Mouse (Mus musculus): Measurements from ENCODE around the gene Itgb6. TPM values are rescaled to one million over a fixed set of nuclear protein-coding genes. Genes with fewer than 3 reads are reported as not detected.

The Itgb6 gene
- total RNA-seq, 2 experiments from 2014 or later = 20.3 to 21.7 TPM

Other genes starting within 250 kb of the Itgb6 start
- 1 to 10 TPM; 1.1 to 1.4 TPM for gene Pla2r1, start 169.3 kb downstream of the Itgb6 start, total RNA-seq (2021)
- gene Rbms1, start 240.5 kb upstream of the Itgb6 start, total RNA-seq (2021) = 10 to 100 TPM; 17.8 to 20.1 TPM

Measured in gastrocnemius, postnatal 36 days (tissue).